Mouse (Mus musculus): ENCODE results near the gene Agpat1. TPM values are rescaled to one million over a fixed set of nuclear protein-coding genes. Genes with fewer than 3 reads are reported as not detected.

Agpat1 gene
- polyA plus RNA-seq, 1 experiment from 2014 or later, result 88.6 TPM

DNA sequence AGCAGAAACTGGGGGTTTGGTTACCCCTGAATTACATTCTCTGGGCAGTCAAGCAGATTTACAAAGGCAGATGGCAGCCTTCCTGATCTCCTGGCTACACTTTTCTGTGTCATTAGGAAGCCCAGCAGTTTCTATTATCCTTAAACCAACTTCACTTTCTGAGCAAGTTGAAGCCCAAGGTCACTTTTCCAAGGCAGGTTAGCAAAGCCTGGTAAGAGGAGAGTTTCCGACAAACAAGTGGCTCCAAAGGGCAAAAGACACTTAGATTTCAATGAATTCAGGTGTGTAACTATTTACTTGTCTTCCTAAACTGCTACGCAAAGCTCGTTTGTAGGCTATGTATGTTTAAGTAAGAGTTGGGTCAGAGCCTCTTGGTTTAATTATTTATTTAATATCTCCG, 39.3 kb downstream of the Agpat1 start:
- H3K9ac ChIP-seq (ENCODE audit: low read length), result no peak overlapping the region
- DNase-seq (ENCODE audit: low spot score) (no peak), ATAC-seq (no peak)
- H3K36me3 ChIP-seq (ENCODE audit: control insufficient read depth, insufficient read depth, low read length), result no peaks in the 10 kb centered on the region
- no peak overlapping the region for H3K4me2 ChIP-seq (ENCODE audit: low read length)
- no peak overlapping the region for H3K27ac ChIP-seq (ENCODE audit: low read depth, low read length)
- no peaks in the 10 kb centered on the region for H3K9me3 ChIP-seq (replicated peaks; ENCODE audit: control insufficient read depth, low read length)
- H3K4me3 ChIP-seq (ENCODE audit: low read depth, low read length), result no peak overlapping the region
- peaks cover 21% of the 10 kb centered on the region for H3K4me1 ChIP-seq (ENCODE audit: control insufficient read depth, insufficient read depth, low read length)
- 90% methylated on average over 4 of the region's 4 CpGs for WGBS
- H3K27me3 ChIP-seq (replicated peaks; ENCODE audit: control insufficient read depth, insufficient read depth, low read length), result no peaks in the 10 kb centered on the region

GRCm38 (mm10) chr17:34643944-34644343, 39.9 kb downstream of the Agpat1 start:
- H3K27me3 ChIP-seq (replicated peaks; ENCODE audit: control insufficient read depth, insufficient read depth, low read length), result no peaks in the 10 kb centered on the region
- peaks cover 21% of the 10 kb centered on the region for H3K4me1 ChIP-seq (ENCODE audit: control insufficient read depth, insufficient read depth, low read length)
- 86% methylated on average over 10 of the region's 10 CpGs for WGBS
- H3K36me3 ChIP-seq (ENCODE audit: control insufficient read depth, insufficient read depth, low read length), result peaks cover 1% of the 10 kb centered on the region
- no peak overlapping the region for H3K4me2 ChIP-seq (ENCODE audit: low read length)
- H3K9me3 ChIP-seq (replicated peaks; ENCODE audit: control insufficient read depth, low read length), result no peaks in the 10 kb centered on the region
- H3K27ac ChIP-seq (ENCODE audit: low read depth, low read length), result no peak overlapping the region
- DNase-seq (ENCODE audit: low spot score) (no peak), ATAC-seq (no peak)
- no peak overlapping the region for H3K4me3 ChIP-seq (ENCODE audit: low read depth, low read length)
- no peak overlapping the region for H3K9ac ChIP-seq (ENCODE audit: low read length)

DNA sequence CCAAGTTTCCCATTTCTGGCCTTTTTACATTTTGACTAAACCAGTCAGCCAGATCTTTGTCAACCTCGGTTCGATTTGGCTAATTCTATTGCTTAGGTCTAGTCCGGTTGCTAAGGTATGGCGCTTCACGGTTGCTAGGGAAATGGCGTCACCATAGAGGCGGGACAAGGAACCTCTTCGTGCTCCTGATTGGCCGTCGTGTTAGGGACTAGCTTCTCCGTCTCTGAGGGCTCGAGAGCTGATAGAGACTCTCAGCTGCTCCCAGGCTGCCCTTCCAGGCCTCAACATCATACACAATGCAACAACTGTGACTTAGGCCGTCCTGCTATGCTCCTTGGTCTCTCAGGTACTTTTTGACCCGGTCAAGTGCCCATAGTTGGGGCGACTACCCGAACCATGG, 40.5 kb downstream of the Agpat1 start, which contains the start of gene Fkbpl:
Gene Fkbpl, plus strand, starts transcription at position 157 of the 400 bp plus-strand sequence.
- Histone ChIP-seq H3K4me2 (ENCODE audit: low read length) (peak within 1 kb of the TSS; percentile 73), H3K27ac (ENCODE audit: low read depth, low read length) (peak within 1 kb of the TSS; percentile 49; the same call in 1 of the 2 replicates), H3K27me3 (replicated peaks; ENCODE audit: control insufficient read depth, insufficient read depth, low read length) (no peaks in the 10 kb centered on the region), H3K4me3 (ENCODE audit: low read depth, low read length) (peak within 1 kb of the TSS; percentile 52), H3K9ac (ENCODE audit: low read length) (peak within 1 kb of the TSS; percentile 71), H3K36me3 (ENCODE audit: control insufficient read depth, insufficient read depth, low read length) (peaks cover 8% of the 10 kb centered on the region), H3K9me3 (replicated peaks; ENCODE audit: control insufficient read depth, low read length) (no peaks in the 10 kb centered on the region), H3K4me1 (ENCODE audit: control insufficient read depth, insufficient read depth, low read length) (peaks cover 21% of the 10 kb centered on the region)
- ATAC-seq (peak; percentile 80), DNase-seq (ENCODE audit: low spot score) (peak; percentile 99)
- 1% methylated on average over 16 of the region's 16 CpGs for WGBS

- 51% methylated on average over 10 of the region's 10 CpGs for WGBS
Observed at GRCm38 (mm10) chr17:34645256-34645829, 41.3 kb downstream of the Agpat1 start.

GRCm38 (mm10) chr17:34645831-34646511, 41.9 kb downstream of the Agpat1 start:
- Histone ChIP-seq H3K4me2 (ENCODE audit: low read length) (peak overlapping the region; percentile 30; the same call in 1 of the 2 replicates), H3K9me3 (replicated peaks; ENCODE audit: control insufficient read depth, low read length) (no peaks in the 10 kb centered on the region), H3K9ac (ENCODE audit: low read length) (no peak overlapping the region), H3K4me1 (ENCODE audit: control insufficient read depth, insufficient read depth, low read length) (peaks cover 17% of the 10 kb centered on the region), H3K36me3 (ENCODE audit: control insufficient read depth, insufficient read depth, low read length) (peaks cover 21% of the 10 kb centered on the region), H3K4me3 (ENCODE audit: low read depth, low read length) (no peak overlapping the region), H3K27me3 (replicated peaks; ENCODE audit: control insufficient read depth, insufficient read depth, low read length) (no peaks in the 10 kb centered on the region), H3K27ac (ENCODE audit: low read depth, low read length) (no peak overlapping the region)
- DNase-seq (ENCODE audit: low spot score) (no peak), ATAC-seq (no peak)
- WGBS, result 87% methylated on average over 30 of the region's 30 CpGs

More at GRCm38 (mm10) chr17:34645256-34645829, 41.3 kb downstream of the Agpat1 start:
- Histone ChIP-seq H3K36me3 (ENCODE audit: control insufficient read depth, insufficient read depth, low read length) (peaks cover 14% of the 10 kb centered on the region), H3K4me1 (ENCODE audit: control insufficient read depth, insufficient read depth, low read length) (peaks cover 17% of the 10 kb centered on the region), H3K9ac (ENCODE audit: low read length) (peak overlapping the region; percentile 71), H3K9me3 (replicated peaks; ENCODE audit: control insufficient read depth, low read length) (no peaks in the 10 kb centered on the region), H3K4me3 (ENCODE audit: low read depth, low read length) (peak overlapping the region; percentile 52), H3K27me3 (replicated peaks; ENCODE audit: control insufficient read depth, insufficient read depth, low read length) (no peaks in the 10 kb centered on the region), H3K27ac (ENCODE audit: low read depth, low read length) (no peak overlapping the region), H3K4me2 (ENCODE audit: low read length) (peak overlapping the region; percentile 73)
- DNase-seq (ENCODE audit: low spot score), result no peak
- ATAC-seq, result no peak

- Histone ChIP-seq H3K4me3 (ENCODE audit: low read depth, low read length) (peak within 1 kb of the TSS; percentile 98), H3K4me1 (ENCODE audit: control insufficient read depth, insufficient read depth, low read length) (peaks cover 14% of the 10 kb centered on the region), H3K9me3 (replicated peaks; ENCODE audit: control insufficient read depth, low read length) (no peaks in the 10 kb centered on the region), H3K9ac (ENCODE audit: low read length) (peak within 1 kb of the TSS; percentile 98), H3K27me3 (replicated peaks; ENCODE audit: control insufficient read depth, insufficient read depth, low read length) (no peaks in the 10 kb centered on the region), H3K4me2 (ENCODE audit: low read length) (peak within 1 kb of the TSS; percentile 86), H3K36me3 (ENCODE audit: control insufficient read depth, insufficient read depth, low read length) (peaks cover 32% of the 10 kb centered on the region), H3K27ac (ENCODE audit: low read depth, low read length) (peak within 1 kb of the TSS; percentile 79)
- WGBS, result 1% methylated on average over 66 of the region's 66 CpGs
- DNase-seq (ENCODE audit: low spot score) (peak; percentile 100), ATAC-seq (peak; percentile 97)
Observed at GRCm38 (mm10) chr17:34646906-34647787, 43.1 kb downstream of the Agpat1 start, which contains the start of gene Atf6b. Gene Atf6b, plus strand, starts transcription at chr17:34647146.

DNA sequence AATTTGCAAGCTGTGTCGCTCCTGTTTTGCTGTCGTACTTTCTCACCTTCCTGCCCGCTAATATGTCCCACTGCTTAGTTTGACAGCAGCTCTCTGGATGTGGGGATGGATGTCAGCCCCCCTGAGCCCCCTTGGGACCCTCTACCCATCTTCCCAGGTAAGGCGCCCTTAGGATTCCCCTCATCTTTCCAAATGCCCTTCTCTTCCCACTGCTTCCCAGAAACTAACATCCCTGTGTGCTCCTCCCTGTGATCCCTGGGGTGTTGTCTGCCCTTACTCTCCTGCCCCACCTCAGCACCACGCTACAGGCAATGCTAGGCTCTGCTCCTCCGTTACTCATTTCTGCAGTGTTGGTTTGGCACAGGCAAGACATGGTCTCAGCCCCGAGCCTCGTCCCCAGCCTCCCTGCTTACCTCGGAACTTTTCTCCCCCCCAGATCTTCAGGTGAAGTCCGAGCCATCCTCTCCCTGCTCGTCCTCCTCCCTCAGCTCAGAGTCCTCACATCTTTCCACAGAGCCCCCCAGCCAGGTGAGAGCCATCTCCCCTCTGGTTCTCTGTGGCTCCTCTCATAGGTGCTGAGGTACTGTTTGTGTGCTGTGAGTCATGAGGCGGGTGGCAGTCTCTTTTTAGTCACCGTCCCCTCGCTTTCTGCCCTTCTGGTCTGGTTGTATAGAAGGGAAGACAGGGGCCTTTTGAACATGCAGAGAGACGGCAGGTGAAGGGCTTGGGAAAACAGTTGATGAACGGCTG, 44.3 kb downstream of the Agpat1 start:
- H3K36me3 ChIP-seq (ENCODE audit: control insufficient read depth, insufficient read depth, low read length), result peaks cover 44% of the 10 kb centered on the region
- ATAC-seq, result no peak
- no peak overlapping the region for H3K27ac ChIP-seq (ENCODE audit: low read depth, low read length)
- DNase-seq (ENCODE audit: low spot score), result no peak
- no peaks in the 10 kb centered on the region for H3K27me3 ChIP-seq (replicated peaks; ENCODE audit: control insufficient read depth, insufficient read depth, low read length)
- H3K9me3 ChIP-seq (replicated peaks; ENCODE audit: control insufficient read depth, low read length), result no peaks in the 10 kb centered on the region
- 85% methylated on average over 16 of the region's 16 CpGs for WGBS
- peak overlapping the region; percentile 98 for H3K9ac ChIP-seq (ENCODE audit: low read length)
- H3K4me2 ChIP-seq (ENCODE audit: low read length), result peak overlapping the region; percentile 86
- H3K4me1 ChIP-seq (ENCODE audit: control insufficient read depth, insufficient read depth, low read length), result peaks cover 14% of the 10 kb centered on the region
- H3K4me3 ChIP-seq (ENCODE audit: low read depth, low read length), result peak overlapping the region; percentile 98; the same call in 1 of the 2 replicates

DNA sequence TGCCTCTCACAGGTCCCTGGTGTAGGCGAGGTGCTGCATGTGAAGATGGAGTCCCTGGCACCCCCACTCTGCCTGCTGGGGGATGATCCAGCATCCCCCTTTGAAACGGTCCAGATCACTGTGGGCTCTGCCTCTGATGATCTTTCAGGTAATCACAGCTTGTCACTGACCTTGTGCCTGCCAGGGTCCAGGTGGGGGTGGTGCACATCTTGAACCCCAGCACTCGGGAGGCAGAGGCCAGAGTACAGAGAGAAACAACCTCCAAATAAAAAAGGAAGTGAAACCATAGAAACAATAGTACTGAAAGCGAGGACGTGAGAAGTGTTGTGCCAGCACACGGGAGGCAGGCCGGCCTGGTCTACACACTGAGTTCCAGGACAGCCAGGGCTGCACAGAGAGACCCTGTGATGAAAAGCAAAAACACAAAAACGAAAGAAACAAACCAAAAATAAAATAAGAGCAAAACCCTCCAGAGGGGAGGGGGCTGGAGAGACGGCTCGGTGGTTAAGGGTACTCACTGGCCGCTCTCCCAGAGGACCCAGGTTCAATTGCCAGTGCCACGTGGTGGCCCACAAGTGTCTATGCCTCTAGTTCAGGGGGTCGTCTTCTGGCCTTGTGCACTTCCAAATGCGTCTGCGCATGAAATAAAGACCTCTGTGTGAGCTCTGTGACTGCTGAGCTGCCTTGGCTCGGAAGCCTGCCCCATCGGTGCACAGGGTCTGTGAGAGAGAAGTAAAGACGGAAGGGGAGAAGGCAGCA, 45.2 kb downstream of the Agpat1 start:
- Histone ChIP-seq H3K36me3 (ENCODE audit: control insufficient read depth, insufficient read depth, low read length) (peaks cover 53% of the 10 kb centered on the region), H3K4me2 (ENCODE audit: low read length) (no peak overlapping the region), H3K27me3 (replicated peaks; ENCODE audit: control insufficient read depth, insufficient read depth, low read length) (no peaks in the 10 kb centered on the region), H3K4me3 (ENCODE audit: low read depth, low read length) (no peak overlapping the region), H3K9me3 (replicated peaks; ENCODE audit: control insufficient read depth, low read length) (no peaks in the 10 kb centered on the region), H3K27ac (ENCODE audit: low read depth, low read length) (no peak overlapping the region), H3K4me1 (ENCODE audit: control insufficient read depth, insufficient read depth, low read length) (peaks cover 14% of the 10 kb centered on the region), H3K9ac (ENCODE audit: low read length) (no peak overlapping the region)
- no peak for DNase-seq (ENCODE audit: low spot score)
- WGBS, result 86% methylated on average over 18 of the region's 18 CpGs
- no peak for ATAC-seq
